Mouse (Mus musculus) left cerebral cortex, postnatal 4 days (tissue): ENCODE results near the gene Serpinb11. TPM values are rescaled to one million over a fixed set of nuclear protein-coding genes. Genes with fewer than 3 reads are reported as not detected.

Experiments
- total RNA-seq, 2 experiments: library from RNA; stranded (reverse); gene quantifications; 2 replicates each; pipeline ENCODE4 v1.2.3; 2021

Serpinb11 gene
- total RNA-seq, 2 experiments from 2014 or later: not detected

Other genes starting within 250 kb of the Serpinb11 start
- gene Serpinb3b, start 82.8 kb upstream of the Serpinb11 start, total RNA-seq: not detected
- gene Serpinb3c, start 82.8 kb upstream of the Serpinb11 start, total RNA-seq: not detected
- gene Serpinb7, start 38.5 kb downstream of the Serpinb11 start, total RNA-seq: not detected
- gene Serpinb2, start 150.2 kb downstream of the Serpinb11 start, total RNA-seq: not detected
- gene Serpinb8, start 228.8 kb downstream of the Serpinb11 start, total RNA-seq: 1 to 10 TPM; 1.3 to 2.5 TPM